Mouse (Mus musculus): Measurements from ENCODE around the gene Fam120a.

The Fam120a gene

GRCm38 (mm10) chr13:48967956-48968749, at the start of gene Fam120a:
Fam120a (minus strand) TSS chr13:48968017.
- peak; percentile 88 for DNase-seq

GRCm38 (mm10) chr13:49017375-49017774, 49.6 kb upstream of the Fam120a start:
- DNase-seq: no peak

- DNase-seq: peak; percentile 90
These were observed 48.5 kb upstream of the Fam120a start for GRCm38 (mm10) chr13:49016311-49016761.

GRCm38 (mm10) chr13:49015366-49016306, 47.8 kb upstream of the Fam120a start:
- peak; percentile 41 for DNase-seq

- DNase-seq: no peak
These were observed 45.5 kb upstream of the Fam120a start for GRCm38 (mm10) chr13:49013206-49013794.

GRCm38 (mm10) chr13:49001691-49002090, 33.9 kb upstream of the Fam120a start:
- DNase-seq: peak; percentile 86

- peak; percentile 64 for DNase-seq
These were observed 30.8 kb upstream of the Fam120a start for GRCm38 (mm10) chr13:48998591-48998990.

GRCm38 (mm10) chr13:48996731-48997130, 28.9 kb upstream of the Fam120a start:
- DNase-seq: no peak

- no peak for DNase-seq
These were observed 27.1 kb upstream of the Fam120a start for GRCm38 (mm10) chr13:48994903-48995302.

GRCm38 (mm10) chr13:48992914-48993313, 25.1 kb upstream of the Fam120a start:
- no peak for DNase-seq

- no peak for DNase-seq
These were observed 22.3 kb upstream of the Fam120a start for GRCm38 (mm10) chr13:48990138-48990537.

GRCm38 (mm10) chr13:48982482-48983098, 14.8 kb upstream of the Fam120a start:
- DNase-seq: no peak

GRCm38 (mm10) chr13:48979069-48979468, 11.3 kb upstream of the Fam120a start:
- no peak for DNase-seq

- no peak for DNase-seq
These were observed 10.0 kb upstream of the Fam120a start for GRCm38 (mm10) chr13:48977858-48978257.

GRCm38 (mm10) chr13:48974699-48975098, 6.9 kb upstream of the Fam120a start:
- DNase-seq: no peak

- no peak for DNase-seq
These were observed 6.4 kb upstream of the Fam120a start for GRCm38 (mm10) chr13:48974266-48974665.

- DNase-seq: no peak
These were observed 5.4 kb upstream of the Fam120a start for GRCm38 (mm10) chr13:48973231-48973630.

- DNase-seq: no peak
These were observed 3.2 kb upstream of the Fam120a start for GRCm38 (mm10) chr13:48971033-48971432.

GRCm38 (mm10) chr13:48970566-48970965, 2.7 kb upstream of the Fam120a start:
- DNase-seq: no peak

- DNase-seq: no peak
These were observed 902 bp upstream of the Fam120a start for GRCm38 (mm10) chr13:48968750-48969088.

GRCm38 (mm10) chr13:48966851-48967821, 681 bp downstream of the Fam120a start:
- DNase-seq: peak; percentile 65
